Mouse (Mus musculus): ENCODE data around the gene Btbd11. TPM values are rescaled to one million over a fixed set of nuclear protein-coding genes. Genes with fewer than 3 reads are reported as not detected.

The Btbd11 gene
- 1 to 10 TPM; 5.7 to 10.0 TPM for total RNA-seq (2021)
- 12.7 and 14.6 TPM in 2 replicates for polyA plus RNA-seq (2012; rRNA removed)
- long read RNA-seq, full-length matches to known transcripts, result 4 of 6 reads
- long read RNA-seq, partial matches to known transcripts, result 0 of 6 reads
- long read RNA-seq, other reads (novel, unspliced or antisense), result 2 of 6 reads

DNA sequence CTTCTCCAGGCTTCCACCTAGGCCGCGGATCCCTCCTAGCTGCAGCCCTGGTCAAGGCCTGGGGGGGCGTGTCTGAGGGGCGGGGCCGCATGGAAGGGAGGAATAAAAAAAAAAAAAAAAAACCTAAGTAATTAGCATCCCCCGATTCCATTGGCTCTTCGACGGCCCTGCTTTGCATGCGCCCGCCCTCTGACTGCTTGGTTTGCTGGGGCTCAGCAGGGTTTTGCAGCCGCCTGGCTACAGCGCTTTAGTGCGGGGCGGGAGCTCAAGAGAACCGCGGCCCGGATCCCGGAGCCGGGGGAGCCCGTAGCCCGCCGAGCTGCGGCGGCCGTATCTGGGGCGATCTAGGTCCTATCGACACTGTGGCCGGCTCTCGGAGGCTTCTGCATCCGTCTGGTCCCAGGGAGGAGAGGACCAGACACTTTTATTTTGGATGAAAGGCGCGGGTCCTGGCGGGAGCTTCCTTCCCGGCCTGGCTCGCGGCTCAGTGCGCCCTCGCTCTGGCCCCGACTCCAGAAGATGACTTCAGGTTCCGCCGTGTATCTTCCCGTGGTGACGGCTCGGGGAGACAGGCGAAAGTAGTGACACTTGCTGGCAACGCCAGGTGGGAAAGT, at the start of gene Btbd11:
Gene Btbd11 (plus strand): TSS at position 210 of the 614 bp plus-strand sequence.
- peak; percentile 96 for DNase-seq

- no peak for DNase-seq
Observed at GRCm38 (mm10) chr10:85338733-85339132, 47.9 kb upstream of the Btbd11 start.

- no peak for DNase-seq
Observed at GRCm38 (mm10) chr10:85341867-85342266, 44.7 kb upstream of the Btbd11 start.

DNA sequence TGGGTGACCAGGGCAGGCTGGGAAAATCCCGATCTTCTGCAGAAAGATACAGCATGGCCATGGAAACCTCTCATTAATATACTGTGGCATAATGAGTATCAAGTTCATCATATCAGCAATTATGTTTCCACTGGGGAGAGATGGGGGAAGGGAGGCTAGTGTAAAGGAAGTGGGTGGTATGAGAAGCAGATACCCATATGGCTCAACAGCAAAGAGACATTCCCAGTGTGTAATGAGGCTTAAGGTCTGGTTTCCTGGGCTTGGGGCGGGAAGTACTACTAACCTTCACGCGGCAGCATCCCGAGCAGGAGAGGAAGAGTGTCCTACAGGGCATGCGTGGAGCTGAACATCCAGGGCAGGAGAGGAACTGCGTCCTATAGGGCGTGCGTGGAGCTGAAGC, 39.4 kb upstream of the Btbd11 start:
- no peak for DNase-seq

DNA sequence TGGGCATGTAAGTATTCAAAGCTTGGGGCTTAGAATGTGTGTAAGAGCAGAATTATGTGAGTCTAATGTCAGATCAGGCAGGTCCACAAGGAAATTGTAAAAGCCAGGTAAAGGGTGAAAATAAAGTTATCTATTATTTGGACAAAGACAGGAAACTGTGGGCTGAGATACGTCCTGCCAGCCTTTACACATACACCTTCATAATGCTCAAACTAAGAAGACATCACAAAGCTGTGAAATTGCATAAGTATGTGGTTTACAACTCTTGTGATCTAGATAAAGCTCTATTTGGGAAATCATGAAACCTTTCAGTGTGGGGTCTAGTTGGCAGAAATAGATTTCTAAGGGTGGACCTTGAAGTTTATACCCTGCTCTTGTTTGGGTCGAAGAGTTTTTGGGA, 34.1 kb upstream of the Btbd11 start:
- no peak for DNase-seq

DNA sequence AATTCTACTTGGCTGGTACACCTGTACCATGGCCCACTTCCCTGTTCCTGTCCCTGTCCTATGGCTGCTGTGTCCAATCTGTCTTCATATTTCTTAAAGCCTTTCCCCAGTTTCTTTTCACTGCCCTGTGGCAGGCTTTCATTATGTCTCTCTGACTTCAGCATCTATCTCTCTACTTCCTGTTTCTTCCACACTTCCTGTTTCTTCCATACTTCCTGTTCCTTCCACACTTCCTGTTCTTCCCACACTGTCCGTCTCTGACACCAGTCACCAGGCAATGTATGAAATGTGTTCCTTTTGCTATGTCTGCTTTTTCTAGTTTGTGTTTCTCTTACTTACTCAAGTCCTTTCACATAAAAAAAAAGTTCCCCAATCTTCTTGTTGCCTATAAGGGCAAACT, 32.3 kb upstream of the Btbd11 start:
- no peak for DNase-seq

GRCm38 (mm10) chr10:85359501-85360066, 27.0 kb upstream of the Btbd11 start:
- no peak for DNase-seq

- no peak for DNase-seq
Observed at GRCm38 (mm10) chr10:85362766-85363442, 23.7 kb upstream of the Btbd11 start.

DNA sequence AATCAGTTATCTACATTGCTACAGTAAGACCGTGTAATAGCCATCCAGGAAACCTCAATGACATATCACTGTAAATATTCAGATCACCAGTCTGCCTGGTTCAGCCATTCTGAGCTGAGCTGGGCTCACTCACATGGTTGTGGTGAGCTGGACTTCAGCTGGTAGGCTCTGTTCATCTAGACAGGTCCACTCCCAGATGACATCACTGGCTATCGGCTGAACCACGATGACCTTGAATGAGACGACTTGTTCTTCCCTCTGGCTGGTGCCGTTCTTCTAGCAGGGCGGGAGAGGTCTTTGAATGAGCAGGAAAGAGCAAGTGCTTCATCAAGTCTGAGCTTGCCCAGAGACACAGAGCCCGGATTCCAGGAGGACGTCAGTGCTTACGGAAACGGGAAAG, 19.7 kb upstream of the Btbd11 start:
- peak; percentile 10 for DNase-seq

DNA sequence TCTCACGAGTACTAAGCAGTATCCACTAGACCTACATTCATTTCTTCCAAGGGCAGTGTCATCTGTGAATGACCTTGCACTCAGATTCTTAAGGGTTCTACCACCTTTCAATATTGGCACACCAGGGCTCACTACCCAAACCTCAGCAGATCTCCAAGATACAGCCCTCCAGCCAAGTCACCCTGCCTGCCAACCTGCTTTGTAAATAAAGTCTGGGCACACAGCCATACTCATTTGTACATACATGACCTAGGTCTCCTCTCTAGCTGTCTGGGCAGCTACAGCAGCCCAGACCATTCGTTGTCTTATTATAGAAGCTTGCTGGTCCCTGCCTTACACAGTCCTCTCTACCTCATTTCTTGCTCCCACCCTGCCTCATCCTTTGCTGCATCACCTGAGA, 15.3 kb upstream of the Btbd11 start:
- peak; percentile 10 for DNase-seq

- DNase-seq, result no peak
Observed at GRCm38 (mm10) chr10:85372108-85372507, 14.5 kb upstream of the Btbd11 start.

DNA sequence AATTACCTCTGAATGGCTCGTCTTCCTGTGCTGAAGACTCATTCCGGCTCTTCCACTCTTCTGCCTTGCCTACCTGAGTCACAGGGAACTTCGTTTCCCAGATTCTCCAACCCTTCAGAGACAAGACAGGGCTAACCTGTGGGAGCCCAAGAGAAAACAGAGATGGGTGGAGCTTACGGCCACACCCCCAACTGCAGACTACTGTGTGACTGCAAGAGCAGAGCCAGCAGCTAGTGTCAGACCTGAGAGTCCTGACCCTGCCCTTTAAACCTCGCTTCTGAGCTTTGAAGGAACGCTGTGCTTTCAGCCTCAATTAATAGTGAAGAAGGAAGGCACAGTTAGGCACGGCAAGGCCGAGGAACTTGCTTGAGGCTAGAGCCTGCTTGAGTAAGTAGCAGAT, 7.6 kb upstream of the Btbd11 start:
- DNase-seq, result no peak

DNA sequence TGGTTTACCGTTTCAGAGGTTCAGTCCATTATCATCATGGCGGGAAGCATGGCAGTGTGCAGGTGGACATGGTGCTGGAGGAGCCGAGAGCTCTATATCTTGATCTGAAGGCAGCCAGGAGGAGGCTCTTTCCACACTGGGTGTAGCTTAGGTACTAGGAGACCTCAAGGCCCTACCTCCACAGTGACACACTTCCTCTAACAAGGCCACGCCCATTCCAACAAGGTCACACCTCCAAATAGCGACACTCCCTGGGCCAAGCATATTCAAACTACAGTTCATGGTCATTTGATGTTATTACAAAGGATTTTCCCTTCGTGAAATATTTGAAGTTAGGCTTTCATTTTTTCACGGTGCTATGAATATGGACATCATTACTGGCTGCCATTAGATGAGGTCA, 3.6 kb upstream of the Btbd11 start:
- DNase-seq, result no peak

DNA sequence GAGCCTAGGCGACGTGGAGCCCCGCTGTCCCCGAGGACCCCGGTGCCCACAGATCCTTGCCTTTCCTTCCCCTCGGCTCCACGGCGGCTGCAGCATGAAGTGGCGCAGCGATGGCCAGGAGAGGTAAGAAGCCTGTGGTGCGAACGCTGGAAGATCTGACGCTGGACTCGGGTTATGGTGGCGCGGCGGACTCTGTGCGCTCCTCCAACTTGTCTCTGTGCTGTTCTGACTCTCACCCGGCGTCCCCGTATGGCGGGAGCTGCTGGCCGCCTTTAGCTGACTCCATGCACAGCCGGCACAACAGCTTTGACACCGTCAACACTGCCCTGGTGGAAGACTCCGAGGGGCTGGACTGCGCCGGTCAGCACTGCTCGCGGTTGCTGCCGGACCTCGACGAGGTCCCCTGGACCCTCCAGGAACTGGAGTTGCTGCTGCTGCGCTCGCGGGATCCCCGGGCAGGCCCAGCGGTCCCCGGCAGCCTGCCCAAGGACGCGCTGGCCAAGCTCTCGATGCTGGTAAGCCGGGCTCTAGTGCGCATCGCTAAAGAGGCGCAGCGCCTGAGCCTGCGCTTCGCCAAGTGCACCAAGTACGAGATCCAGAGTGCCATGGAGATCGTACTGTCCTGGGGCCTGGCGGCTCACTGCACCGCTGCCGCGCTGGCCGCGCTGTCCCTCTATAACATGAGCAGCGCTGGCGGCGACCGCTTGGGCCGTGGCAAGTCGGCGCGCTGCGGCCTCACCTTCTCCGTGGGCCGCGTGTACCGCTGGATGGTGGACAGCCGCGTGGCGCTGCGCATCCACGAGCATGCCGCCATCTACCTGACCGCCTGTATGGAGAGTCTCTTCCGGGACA, 831 bp downstream of the Btbd11 start:
- peak; percentile 82 for DNase-seq

DNA sequence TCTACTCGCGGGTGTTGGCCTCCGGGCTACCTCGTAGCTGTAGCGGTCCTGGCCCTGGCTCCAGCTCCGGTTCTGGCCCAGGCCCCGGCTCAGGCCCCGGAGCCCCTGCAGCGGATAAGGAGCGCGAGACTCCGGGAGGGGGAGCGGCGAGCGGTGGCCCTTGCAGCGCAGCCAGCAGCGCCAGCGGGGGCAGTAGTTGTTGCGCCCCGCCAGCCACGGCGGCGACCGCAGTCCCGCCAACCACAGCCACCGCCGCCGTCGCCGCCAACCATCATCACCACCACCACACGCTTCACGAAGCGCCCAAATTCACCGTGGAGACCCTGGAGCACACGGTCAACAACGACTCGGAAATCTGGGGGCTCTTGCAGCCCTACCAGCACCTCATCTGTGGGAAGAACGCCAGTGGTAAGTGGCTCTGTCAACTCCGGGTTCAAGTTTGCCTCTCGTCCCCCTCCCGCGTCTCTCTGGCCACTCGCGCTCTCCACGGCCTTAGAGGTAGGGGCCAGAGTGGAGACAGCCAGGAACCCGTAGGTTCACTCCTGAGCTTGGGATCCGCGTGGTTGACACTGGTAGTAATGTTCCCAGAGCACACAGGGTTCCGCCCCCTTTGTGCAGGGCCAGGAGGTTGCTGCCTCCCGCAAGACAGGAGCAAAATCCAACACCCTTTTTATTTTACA, 1.6 kb downstream of the Btbd11 start:
- no peak for DNase-seq

DNA sequence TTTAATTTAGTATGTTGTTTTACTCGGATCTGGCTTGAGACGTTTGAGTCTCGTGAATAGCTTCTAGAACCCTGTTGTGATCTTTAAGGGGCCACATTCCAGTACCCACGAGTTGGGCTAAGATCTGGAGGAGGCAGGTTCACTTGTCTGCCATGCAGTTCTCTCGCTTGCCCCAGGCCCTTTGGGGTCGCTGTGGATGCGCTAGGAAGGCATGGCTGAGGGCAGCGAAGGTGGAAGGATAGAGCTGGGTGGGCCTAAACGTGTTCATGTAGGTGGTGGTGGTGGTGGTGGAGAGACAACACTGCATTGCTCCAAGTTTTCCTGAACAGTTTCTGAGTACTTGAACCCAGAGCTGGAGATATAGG, 2.1 kb downstream of the Btbd11 start:
- DNase-seq, result peak; percentile 44

- DNase-seq, result no peak
Observed at GRCm38 (mm10) chr10:85389286-85390139, 2.9 kb downstream of the Btbd11 start.

DNA sequence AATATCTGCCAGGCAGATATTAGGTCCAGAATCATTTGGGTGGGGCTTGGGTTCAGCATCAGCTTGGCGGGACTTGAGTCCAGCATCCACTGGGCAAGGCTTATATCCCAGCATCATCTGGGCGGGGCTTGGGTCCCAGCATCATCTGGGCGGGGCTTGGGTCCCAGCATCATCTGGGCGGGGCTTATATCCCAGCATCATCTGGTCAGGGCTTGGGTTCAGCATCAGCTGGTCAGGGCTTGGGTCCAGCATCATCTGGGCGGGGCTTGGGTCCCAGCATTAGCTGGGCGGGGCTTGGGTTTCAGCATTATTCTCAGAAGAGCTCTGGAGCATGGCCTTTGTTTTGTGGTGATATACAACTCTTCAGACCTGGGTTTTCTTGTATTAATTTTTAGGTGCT, 6.4 kb downstream of the Btbd11 start:
- no peak for DNase-seq

- no peak for DNase-seq
Observed at GRCm38 (mm10) chr10:85394558-85394957, 7.9 kb downstream of the Btbd11 start.

GRCm38 (mm10) chr10:85411120-85411519, 24.5 kb downstream of the Btbd11 start:
- no peak for DNase-seq

Data from adrenal gland, adult 2 months (tissue).